9 mouse cellular contexts compared by ENCODE assay signal in genomic region chr7:107567261-107567671, GRCm38 (mm10). TPM values are rescaled to one million over a fixed set of nuclear protein-coding genes. Genes with fewer than 3 reads are reported as not detected.
DNase-seq lines count a peak whose midpoint lies in the region; ATAC-seq and TF ChIP-seq lines count a peak whose summit lies in the region.
"Had no signal": no experiment of that assay in that cellular context is flagged by ENCODE, and none has a peak within 500 bp of the region (broad histone marks: within the 10 kb centered on the region; RNA-seq: fewer than 3 reads in every experiment).

TSS of gene Olfml1 (plus strand) at chr7:107567446.

- no peak within 1 kb of the TSS for H3K4me2 ChIP-seq in forebrain, embryonic 14.5 days (ENCODE audit: low read length)
- peak within 1 kb of the TSS; percentile 24 for H3K4me2 ChIP-seq in heart, postnatal 0 days (ENCODE audit: low read depth, low read length)

- H3K4me1 ChIP-seq in forebrain, embryonic 14.5 days (ENCODE audit: control insufficient read depth, insufficient read depth, low read length): no peaks in the 10 kb centered on the region
- H3K4me1 ChIP-seq in heart, postnatal 0 days (ENCODE audit: control insufficient read depth, insufficient read depth): no peaks in the 10 kb centered on the region
- H3K4me1 ChIP-seq in liver, adult 2 months (ENCODE audit: control insufficient read depth, insufficient read depth, low read length): no peaks in the 10 kb centered on the region

- H3K9me3 ChIP-seq in forebrain, embryonic 14.5 days (replicated peaks; ENCODE audit: control insufficient read depth, low read length): no peaks in the 10 kb centered on the region
- H3K9me3 ChIP-seq in heart, postnatal 0 days (replicated peaks; ENCODE audit: control insufficient read depth, low read length): no peaks in the 10 kb centered on the region

- ATAC-seq in forebrain, embryonic 14.5 days: no peak
- ATAC-seq in heart, postnatal 0 days (ENCODE audit: insufficient read depth, low read depth): peak; percentile 77
- ATAC-seq in granulocyte monocyte progenitor cell, adult 5-6 weeks (replicated peaks; ENCODE audit: poor library complexity, severe bottlenecking): no peak

- no peaks in the 10 kb centered on the region for H3K27me3 ChIP-seq in forebrain, embryonic 14.5 days (replicated peaks; ENCODE audit: control insufficient read depth, insufficient read depth, low read length)
- no peaks in the 10 kb centered on the region for H3K27me3 ChIP-seq in heart, postnatal 0 days (ENCODE audit: control insufficient read depth, insufficient read depth, low read length)
- no peaks in the 10 kb centered on the region for H3K27me3 ChIP-seq in liver, adult 2 months (ENCODE audit: control insufficient read depth, insufficient read depth, low read length)

- DNase-seq in adrenal gland, adult 2 months: peak; percentile 14
- DNase-seq in adrenal gland, postnatal 14 days: no peak
- peak; percentile 7 for DNase-seq in forebrain, embryonic 14.5 days (ENCODE audit: low spot score)
- DNase-seq in heart, postnatal 0 days (ENCODE audit: low spot score): peak; percentile 17
- peak; percentile 60 to 65 for DNase-seq in kidney, postnatal 36 days
- peak; percentile 94 for DNase-seq in liver, adult 2 months (ENCODE audit: extremely low read depth, low read depth, low spot score)
- DNase-seq in right cerebral cortex, postnatal 25 days: peak; percentile 6

- H3K79me2 ChIP-seq in liver, adult 2 months (ENCODE audit: control insufficient read depth, insufficient read depth, low read length): no peaks in the 10 kb centered on the region

- WGBS in forebrain, embryonic 14.5 days: 58% methylated on average over 7 of the region's 7 CpGs
- WGBS in heart, postnatal 0 days: 43% methylated on average over 7 of the region's 7 CpGs
- WGBS in liver, adult 2 months: 23% methylated on average over 7 of the region's 7 CpGs

- TF ChIP-seq EP300 in heart, postnatal 0 days (IDR thresholded peaks at IDR 0.05; ENCODE audit: low read depth): no peak

- TF ChIP-seq CTCF in heart, postnatal 0 days (IDR thresholded peaks at IDR 0.05; ENCODE audit: low read depth): no peak
- TF ChIP-seq CTCF in liver, adult 2 months (IDR thresholded peaks at IDR 0.05; ENCODE audit: low read depth, low read length): no peak

- no peaks in the 10 kb centered on the region for H3K36me3 ChIP-seq in forebrain, embryonic 14.5 days (ENCODE audit: control insufficient read depth, insufficient read depth, low read length)
- no peaks in the 10 kb centered on the region for H3K36me3 ChIP-seq in heart, postnatal 0 days (replicated peaks; ENCODE audit: control insufficient read depth, insufficient read depth, low read length)
- H3K36me3 ChIP-seq in liver, adult 2 months (ENCODE audit: control insufficient read depth, insufficient read depth, low read length): peaks cover 9% of the 10 kb centered on the region

- no peak within 1 kb of the TSS for H3K27ac ChIP-seq in forebrain, embryonic 14.5 days (ENCODE audit: low read depth, low read length)
- peak within 1 kb of the TSS; percentile 56 for H3K27ac ChIP-seq in heart, postnatal 0 days (ENCODE audit: low read depth)
- peak within 1 kb of the TSS; percentile 97 for H3K27ac ChIP-seq in liver, adult 2 months (replicated peaks; ENCODE audit: insufficient read depth, low read depth, low read length)

- no peak within 1 kb of the TSS for H3K9ac ChIP-seq in forebrain, embryonic 14.5 days (ENCODE audit: low read length)
- H3K9ac ChIP-seq in heart, postnatal 0 days (replicated peaks; ENCODE audit: low read depth, low read length): no peak within 1 kb of the TSS
- peak within 1 kb of the TSS; percentile 64 for H3K9ac ChIP-seq in liver, adult 2 months (ENCODE audit: low read depth, low read length)

- no peak for TF ChIP-seq POLR2A in liver, adult 2 months (IDR thresholded peaks at IDR 0.05; ENCODE audit: extremely low read depth, insufficient read depth, low read length)

- H3K4me3 ChIP-seq in forebrain, embryonic 14.5 days (ENCODE audit: low read depth, low read length): no peak within 1 kb of the TSS
- peak within 1 kb of the TSS; percentile 26 for H3K4me3 ChIP-seq in heart, postnatal 0 days (ENCODE audit: low read depth, low read length)
- peak within 1 kb of the TSS; percentile 41 for H3K4me3 ChIP-seq in liver, adult 2 months (ENCODE audit: insufficient read depth, low read depth, low read length)

RNA-seq across cellular contexts. Expression of gene Olfml1, which starts in this region (rescaled TPM):
- total RNA-seq in adrenal gland, adult 2 months (2021): 10 to 100 TPM in 1 of 2 experiments, 1 to 10 TPM in 1; 8.0 to 12.3 TPM
- polyA plus RNA-seq in adrenal gland, adult 2 months (2012; rRNA removed): 2.6 and 3.1 TPM in 2 replicates
- total RNA-seq in adrenal gland, postnatal 14 days (2021): 7.5 and 7.8 TPM in 2 replicates
- 3.5 and 4.1 TPM in 2 replicates for polyA plus RNA-seq in forebrain, embryonic 14.5 days (2014; fragmentation: Nextera tagmentation; extraction: Ambion mirVana)
- total RNA-seq in heart, postnatal 0 days (2014; rRNA removed; ENCODE audit: low replicate concordance): 2.9 and 9.0 TPM in 2 replicates
- polyA plus RNA-seq in heart, postnatal 0 days (2015; fragmentation: Nextera tagmentation; extraction: Ambion mirVana): 4.7 and 5.1 TPM in 2 replicates
- total RNA-seq in liver, adult 2 months (2014; rRNA removed): 9.6 and 13.5 TPM in 2 replicates
- polyA plus RNA-seq in liver, adult 2 months (2012; rRNA removed): 5.4 and 8.9 TPM in 2 replicates
- not detected in 2 replicates for total RNA-seq in granulocyte monocyte progenitor cell, adult 5-6 weeks (2014; fragmentation: Nextera tagmentation)
- total RNA-seq in granulocyte monocyte progenitor cell, adult 5-6 weeks (2017): not detected in 2 replicates
- total RNA-seq: common myeloid progenitor, adult 5-6 weeks had no signal
